Mouse (Mus musculus): ENCODE measurements around the gene Anp32a. TPM values are rescaled to one million over a fixed set of nuclear protein-coding genes. Genes with fewer than 3 reads are reported as not detected.

Gene Anp32a
- polyA plus RNA-seq, 1 experiment from 2014 or later, result 112 TPM

GRCm38 (mm10) chr9:62423871-62424270 lies 82.8 kb downstream of the Anp32a start:
- Histone ChIP-seq H3K9me3 (ENCODE audit: control insufficient read depth, low read length) (no peaks in the 10 kb centered on the region), H3K9ac (ENCODE audit: low read depth, low read length) (no peak overlapping the region), H3K27me3 (replicated peaks; ENCODE audit: control insufficient read depth, insufficient read depth, low read length) (no peaks in the 10 kb centered on the region), H3K27ac (ENCODE audit: low read depth, low read length) (no peak overlapping the region), H3K4me2 (no peak overlapping the region), H3K4me1 (replicated peaks; ENCODE audit: control insufficient read depth, insufficient read depth, low read length) (peaks cover 12% of the 10 kb centered on the region), H3K4me3 (ENCODE audit: low read depth, low read length) (no peak overlapping the region), H3K36me3 (ENCODE audit: control insufficient read depth, insufficient read depth, low read length) (no peaks in the 10 kb centered on the region)
- DNase-seq (ENCODE audit: low spot score), result no peak
- 93% methylated on average over 10 of the region's 10 CpGs for WGBS
- ATAC-seq (replicated peaks; ENCODE audit: low FRiP score), result no peak

GRCm38 (mm10) chr9:62425265-62425664 lies 84.2 kb downstream of the Anp32a start:
- H3K4me3 ChIP-seq (ENCODE audit: low read depth, low read length), result no peak overlapping the region
- no peaks in the 10 kb centered on the region for H3K27me3 ChIP-seq (replicated peaks; ENCODE audit: control insufficient read depth, insufficient read depth, low read length)
- ATAC-seq (replicated peaks; ENCODE audit: low FRiP score) (no peak), DNase-seq (ENCODE audit: low spot score) (no peak)
- H3K9ac ChIP-seq (ENCODE audit: low read depth, low read length), result no peak overlapping the region
- 49% methylated on average over 5 of the region's 5 CpGs for WGBS
- H3K27ac ChIP-seq (ENCODE audit: low read depth, low read length), result no peak overlapping the region; the same call in 1 of the 2 replicates
- H3K9me3 ChIP-seq (ENCODE audit: control insufficient read depth, low read length), result no peaks in the 10 kb centered on the region
- H3K36me3 ChIP-seq (ENCODE audit: control insufficient read depth, insufficient read depth, low read length), result no peaks in the 10 kb centered on the region
- peaks cover 12% of the 10 kb centered on the region for H3K4me1 ChIP-seq (replicated peaks; ENCODE audit: control insufficient read depth, insufficient read depth, low read length)
- H3K4me2 ChIP-seq, result no peak overlapping the region

GRCm38 (mm10) chr9:62426021-62426420 lies 84.9 kb downstream of the Anp32a start:
- Histone ChIP-seq H3K27ac (ENCODE audit: low read depth, low read length) (no peak overlapping the region), H3K9ac (ENCODE audit: low read depth, low read length) (no peak overlapping the region), H3K4me3 (ENCODE audit: low read depth, low read length) (no peak overlapping the region), H3K36me3 (ENCODE audit: control insufficient read depth, insufficient read depth, low read length) (no peaks in the 10 kb centered on the region), H3K27me3 (replicated peaks; ENCODE audit: control insufficient read depth, insufficient read depth, low read length) (no peaks in the 10 kb centered on the region), H3K4me1 (replicated peaks; ENCODE audit: control insufficient read depth, insufficient read depth, low read length) (peaks cover 7% of the 10 kb centered on the region), H3K4me2 (no peak overlapping the region), H3K9me3 (ENCODE audit: control insufficient read depth, low read length) (no peaks in the 10 kb centered on the region)
- ATAC-seq (replicated peaks; ENCODE audit: low FRiP score) (no peak), DNase-seq (ENCODE audit: low spot score) (no peak)
- 91% methylated on average over 19 of the region's 19 CpGs for WGBS

GRCm38 (mm10) chr9:62426531-62426930 lies 85.4 kb downstream of the Anp32a start:
- Histone ChIP-seq H3K27ac (ENCODE audit: low read depth, low read length) (no peak overlapping the region), H3K9ac (ENCODE audit: low read depth, low read length) (no peak overlapping the region), H3K4me1 (replicated peaks; ENCODE audit: control insufficient read depth, insufficient read depth, low read length) (peaks cover 5% of the 10 kb centered on the region), H3K36me3 (ENCODE audit: control insufficient read depth, insufficient read depth, low read length) (no peaks in the 10 kb centered on the region), H3K4me3 (ENCODE audit: low read depth, low read length) (no peak overlapping the region), H3K4me2 (no peak overlapping the region), H3K9me3 (ENCODE audit: control insufficient read depth, low read length) (no peaks in the 10 kb centered on the region), H3K27me3 (replicated peaks; ENCODE audit: control insufficient read depth, insufficient read depth, low read length) (no peaks in the 10 kb centered on the region)
- DNase-seq (ENCODE audit: low spot score) (no peak), ATAC-seq (replicated peaks; ENCODE audit: low FRiP score) (no peak)
- WGBS, result 80% methylated on average over 6 of the region's 6 CpGs

- DNase-seq (ENCODE audit: low spot score) (no peak), ATAC-seq (replicated peaks; ENCODE audit: low FRiP score) (no peak)
- no peak overlapping the region for H3K9ac ChIP-seq (ENCODE audit: low read depth, low read length)
- H3K4me3 ChIP-seq (ENCODE audit: low read depth, low read length), result no peak overlapping the region
- H3K27ac ChIP-seq (ENCODE audit: low read depth, low read length), result no peak overlapping the region
- no peak overlapping the region for H3K4me2 ChIP-seq
- H3K27me3 ChIP-seq (replicated peaks; ENCODE audit: control insufficient read depth, insufficient read depth, low read length), result no peaks in the 10 kb centered on the region
- H3K36me3 ChIP-seq (ENCODE audit: control insufficient read depth, insufficient read depth, low read length), result no peaks in the 10 kb centered on the region
- H3K4me1 ChIP-seq (replicated peaks; ENCODE audit: control insufficient read depth, insufficient read depth, low read length), result peaks cover 4% of the 10 kb centered on the region; the same call in 1 of the 2 replicates
- WGBS, result 74% methylated on average over 8 of the region's 8 CpGs
- H3K9me3 ChIP-seq (ENCODE audit: control insufficient read depth, low read length), result no peaks in the 10 kb centered on the region
Measured at GRCm38 (mm10) chr9:62427010-62427409, 85.9 kb downstream of the Anp32a start.

Other genes with a start within 250 kb of the Anp32a start
- gene Glce, start 218.6 kb upstream of the Anp32a start, polyA plus RNA-seq (2014; fragmentation: Nextera tagmentation; extraction: Ambion mirVana), result 13.5 and 13.6 TPM in 2 replicates
- gene Spesp1, start 59.1 kb upstream of the Anp32a start, polyA plus RNA-seq (2014; fragmentation: Nextera tagmentation; extraction: Ambion mirVana), result not detected in 2 replicates
- gene Coro2b, start 195.8 kb downstream of the Anp32a start, polyA plus RNA-seq (2014; fragmentation: Nextera tagmentation; extraction: Ambion mirVana), result 4.5 and 4.8 TPM in 2 replicates

All from liver, embryonic 11.5 days (tissue).